ENCODE assay signal across 9 mouse cellular contexts in genomic region chr7:140049115-140049689, GRCm38 (mm10). TPM values are rescaled to one million over a fixed set of nuclear protein-coding genes. Genes with fewer than 3 reads are reported as not detected.
DNase-seq lines count a peak whose midpoint lies in the region; ATAC-seq and TF ChIP-seq lines count a peak whose summit lies in the region.
"Had no signal": no experiment of that assay in that cellular context is flagged by ENCODE, and none has a peak within 500 bp of the region (broad histone marks: within the 10 kb centered on the region; RNA-seq: fewer than 3 reads in every experiment).

No protein-coding gene starts in this region.

- no peak for TF ChIP-seq POLR2A in ES-Bruce4 (IDR thresholded peaks at IDR 0.05; ENCODE audit: insufficient read depth, low read length)

- no peak for TF ChIP-seq EP300 in ES-Bruce4 (IDR thresholded peaks at IDR 0.05; ENCODE audit: insufficient read depth, low read depth, low read length)
- no peak for TF ChIP-seq EP300 in lung, postnatal 0 days (IDR thresholded peaks at IDR 0.05)

- peak; percentile 46; the same call in 1 of the 2 replicates for ATAC-seq in lung, postnatal 0 days

- H3K9me3 ChIP-seq in ES-Bruce4 (replicated peaks; ENCODE audit: control insufficient read depth, insufficient read depth, low read length, poor library complexity, severe bottlenecking) = no peaks in the 10 kb centered on the region
- no peaks in the 10 kb centered on the region for H3K9me3 ChIP-seq in forebrain, embryonic 10.5 days
- no peaks in the 10 kb centered on the region for H3K9me3 ChIP-seq in lung, postnatal 0 days (ENCODE audit: low read length)

- no peaks in the 10 kb centered on the region for H3K36me3 ChIP-seq in ES-Bruce4 (ENCODE audit: control insufficient read depth, insufficient read depth, low read length, poor library complexity, severe bottlenecking)
- no peaks in the 10 kb centered on the region for H3K36me3 ChIP-seq in forebrain, embryonic 10.5 days (replicated peaks)
- no peaks in the 10 kb centered on the region for H3K36me3 ChIP-seq in lung, postnatal 0 days (ENCODE audit: insufficient read depth, low read length)

- peak; percentile 30 to 78 for DNase-seq in adrenal gland, adult (ENCODE audit: inconsistent age in 2 of 2, low spot score in 1 of 2)
- no peak for DNase-seq in adrenal gland, adult 8-10 months
- peak; percentile 59 for DNase-seq in forebrain, embryonic 10.5 days (ENCODE audit: extremely low spot score, low spot score)
- peak; percentile 61 for DNase-seq in induced T-regulatory cell, adult 2 months (ENCODE audit: low read depth)
- peak; percentile 35 for DNase-seq in lung, postnatal 0 days (ENCODE audit: low spot score)
- DNase-seq in retina, postnatal 1 day = peak; percentile 63
- no peak for DNase-seq in MN1 (ENCODE audit: low spot score)

- peak overlapping the region; percentile 72 for H3K4me2 ChIP-seq in lung, postnatal 0 days (replicated peaks; ENCODE audit: low read depth, low read length)

- H3K4me3 ChIP-seq in ES-Bruce4 (ENCODE audit: low read depth, low read length) = peak overlapping the region; percentile 39
- H3K4me3 ChIP-seq in forebrain, embryonic 10.5 days = peak overlapping the region; percentile 47
- H3K4me3 ChIP-seq in lung, postnatal 0 days (ENCODE audit: low read depth, low read length) = peak overlapping the region; percentile 44

- H3K27me3 ChIP-seq in ES-Bruce4 (ENCODE audit: control insufficient read depth, insufficient read depth, low read length, poor library complexity, severe bottlenecking) = peaks cover 22% of the 10 kb centered on the region
- peaks cover 100% of the 10 kb centered on the region for H3K27me3 ChIP-seq in forebrain, embryonic 10.5 days (ENCODE audit: poor library complexity, severe bottlenecking)
- peaks cover 56% of the 10 kb centered on the region for H3K27me3 ChIP-seq in lung, postnatal 0 days (replicated peaks; ENCODE audit: insufficient read depth, low read length)

- WGBS in forebrain, embryonic 10.5 days = under 1% methylated on average over 34 of the region's 34 CpGs
- WGBS in lung, postnatal 0 days = under 1% methylated on average over 34 of the region's 34 CpGs

- H3K9ac ChIP-seq in ES-Bruce4 (ENCODE audit: low read depth, poor library complexity, severe bottlenecking) = peak overlapping the region; percentile 15; the same call in 1 of the 2 replicates
- H3K9ac ChIP-seq in lung, postnatal 0 days (replicated peaks; ENCODE audit: low read depth) = no peak overlapping the region

- H3K27ac ChIP-seq in ES-Bruce4 (ENCODE audit: insufficient read depth, low read length) = no peak overlapping the region
- no peak overlapping the region for H3K27ac ChIP-seq in forebrain, embryonic 10.5 days
- no peak overlapping the region for H3K27ac ChIP-seq in lung, postnatal 0 days (ENCODE audit: low read length)

- no peaks in the 10 kb centered on the region for H3K4me1 ChIP-seq in ES-Bruce4 (ENCODE audit: control insufficient read depth, insufficient read depth, low read length)
- peaks cover 29% of the 10 kb centered on the region for H3K4me1 ChIP-seq in forebrain, embryonic 10.5 days
- H3K4me1 ChIP-seq in lung, postnatal 0 days (ENCODE audit: insufficient read depth, low read depth, low read length) = 0 out of 2 replicates have a peak, but pooled peaks cover 2% of the 10 kb centered on the region

- no peak for TF ChIP-seq CTCF in ES-Bruce4 (IDR thresholded peaks at IDR 0.05; ENCODE audit: low read depth, low read length)
- TF ChIP-seq CTCF in lung, postnatal 0 days (IDR thresholded peaks at IDR 0.05) = peak; percentile 12; the same call in 1 of the 2 replicates

RNA-seq across cellular contexts. Expression of gene Msx3, which starts 0.3 kb away (rescaled TPM):
- total RNA-seq in adrenal gland, adult 8-10 months (2022) = not detected
- polyA plus RNA-seq in ES-Bruce4 (2011; ENCODE audit: insufficient read depth, insufficient read length, low read depth, missing spikeins) = not detected in 2 replicates
- polyA plus RNA-seq in forebrain, embryonic 10.5 days (2016; fragmentation: Nextera tagmentation; extraction: Ambion mirVana) = 0.31 and 0.69 TPM in 2 replicates
- polyA plus RNA-seq in lung, postnatal 0 days (2015; fragmentation: Nextera tagmentation; extraction: Ambion mirVana) = not detected in 2 replicates
- total RNA-seq: heart, adult 18-20 months had no signal

RNA-seq across cellular contexts. Expression of gene Tubgcp2, which starts 12.7 kb away (rescaled TPM):
- 10 to 100 TPM; 24.2 to 35.8 (median 32.2) TPM for total RNA-seq in adrenal gland, adult 8-10 months (2022)
- 36.3 and 38.3 TPM in 2 replicates for polyA plus RNA-seq in ES-Bruce4 (2011; ENCODE audit: insufficient read depth, insufficient read length, low read depth, missing spikeins)
- polyA plus RNA-seq in forebrain, embryonic 10.5 days (2016; fragmentation: Nextera tagmentation; extraction: Ambion mirVana) = 80.6 and 81.1 TPM in 2 replicates
- 20.8 and 22.4 TPM in 2 replicates for polyA plus RNA-seq in lung, postnatal 0 days (2015; fragmentation: Nextera tagmentation; extraction: Ambion mirVana)

RNA-seq across cellular contexts. Expression of gene Zfp511, which starts 13.0 kb away (rescaled TPM):
- 10 to 100 TPM; 21.8 to 30.7 (median 26.7) TPM for total RNA-seq in adrenal gland, adult 8-10 months (2022)
- polyA plus RNA-seq in ES-Bruce4 (2011; ENCODE audit: insufficient read depth, insufficient read length, low read depth, missing spikeins) = 22.3 and 25.4 TPM in 2 replicates
- 39.2 and 41.7 TPM in 2 replicates for polyA plus RNA-seq in forebrain, embryonic 10.5 days (2016; fragmentation: Nextera tagmentation; extraction: Ambion mirVana)
- polyA plus RNA-seq in lung, postnatal 0 days (2015; fragmentation: Nextera tagmentation; extraction: Ambion mirVana) = 21.5 and 23.0 TPM in 2 replicates

RNA-seq across cellular contexts. Expression of gene Caly, which starts 33.1 kb away (rescaled TPM):
- 10 to 100 TPM in 2 of 4 experiments, 1 to 10 TPM in 2; 5.8 to 13.8 (median 11.0) TPM for total RNA-seq in adrenal gland, adult 8-10 months (2022)
- 0.84 and 0.91 TPM in 2 replicates for polyA plus RNA-seq in ES-Bruce4 (2011; ENCODE audit: insufficient read depth, insufficient read length, low read depth, missing spikeins)
- 0.58 and 2.1 TPM in 2 replicates for polyA plus RNA-seq in forebrain, embryonic 10.5 days (2016; fragmentation: Nextera tagmentation; extraction: Ambion mirVana)
- 0.29 TPM in 2 replicates for polyA plus RNA-seq in lung, postnatal 0 days (2015; fragmentation: Nextera tagmentation; extraction: Ambion mirVana)
- total RNA-seq: heart, adult 18-20 months had no signal

RNA-seq across cellular contexts. Expression of gene Prap1, which starts 44.0 kb away (rescaled TPM):
- not detected for total RNA-seq in adrenal gland, adult 8-10 months (2022)
- polyA plus RNA-seq in ES-Bruce4 (2011; ENCODE audit: insufficient read depth, insufficient read length, low read depth, missing spikeins) = not detected in 2 replicates
- not detected in 2 replicates for polyA plus RNA-seq in forebrain, embryonic 10.5 days (2016; fragmentation: Nextera tagmentation; extraction: Ambion mirVana)
- polyA plus RNA-seq in lung, postnatal 0 days (2015; fragmentation: Nextera tagmentation; extraction: Ambion mirVana) = not detected in 2 replicates
- total RNA-seq: heart, adult 18-20 months had no signal

Comparison
In these comparisons a context has a peak if more than half of its experiments do, and no peak if none do; other contexts are left out.
1. DNase-seq: peak in adrenal gland, adult (2 of 2), forebrain, embryonic 10.5 days (single experiment), induced T-regulatory cell, adult 2 months (single experiment), lung, postnatal 0 days (single experiment) and retina, postnatal 1 day (single experiment); none in adrenal gland, adult 8-10 months (single experiment) and MN1 (single experiment).
2. Peak in every context shown above with its lines, with median percentiles within 50 percentile points of each other: H3K4me3 ChIP-seq.